Mouse (Mus musculus) lung, postnatal 0 days (tissue): ENCODE measurements around the gene Gcnt2. TPM values are rescaled to one million over a fixed set of nuclear protein-coding genes. Genes with fewer than 3 reads are reported as not detected.
A peak's percentile ranks its signal among the peaks of the same experiment; 100 is the strongest.

ENCODE experiments used
- ATAC-seq: fragments of 200-750 bp; cut with Nextera tagmentation; 2 replicates; pipeline ENCODE4 v1.8.0; 2017; ENCODE audit warnings: moderate library complexity
- DNase-seq: peaks from one replicate; pipeline ENCODE4 v3.0.0-alpha.2; 2016; ENCODE audit warnings: low spot score
- H3K27ac ChIP-seq: fragments of 300-500 bp; sonication (generic); 2 replicates; pipeline ENCODE4 v1.5.1; 2014; ENCODE audit warnings: antibody characterized with exemption, mild to moderate bottlenecking, low read length, mixed read lengths
- H3K27me3 ChIP-seq: fragments of 300-500 bp; sonication (generic); replicated peaks from 2 replicates; pipeline ENCODE4 v1.6.1; 2014; ENCODE audit warnings: low read length, mixed read lengths; ENCODE audit not compliant: insufficient read depth
- H3K36me3 ChIP-seq: fragments of 300-500 bp; sonication (generic); 2 replicates; pipeline ENCODE4 v1.6.1; 2014; ENCODE audit warnings: low read length, mixed read lengths; ENCODE audit not compliant: insufficient read depth
- H3K4me1 ChIP-seq: fragments of 300-500 bp; sonication (generic); 2 replicates; pipeline ENCODE4 v1.6.1; 2014; ENCODE audit warnings: antibody characterized with exemption, low read depth, low read length, mixed read lengths; ENCODE audit not compliant: insufficient read depth
- H3K4me2 ChIP-seq: fragments of 300-500 bp; sonication (generic); replicated peaks from 2 replicates; pipeline ENCODE4 v1.6.1; 2014; ENCODE audit warnings: low read depth, mild to moderate bottlenecking, low read length, moderate library complexity, mixed read lengths
- H3K4me3 ChIP-seq: fragments of 300-500 bp; sonication (generic); 2 replicates; pipeline ENCODE4 v1.5.1; 2014; ENCODE audit warnings: low read depth, low read length
- H3K9ac ChIP-seq: fragments of 300-500 bp; sonication (generic); replicated peaks from 2 replicates; pipeline ENCODE4 v1.6.1; 2014; ENCODE audit warnings: low read depth, mild to moderate bottlenecking
- H3K9me3 ChIP-seq: fragments of 300-500 bp; sonication (generic); 2 replicates; pipeline ENCODE4 v1.6.1; 2016; ENCODE audit warnings: low read length, mixed read lengths
- CTCF ChIP-seq: IDR thresholded peaks from 2 replicates; pipeline ENCODE4 v1.5.1; 2016; ENCODE audit warnings: antibody characterized with exemption, mild to moderate bottlenecking
- EP300 ChIP-seq: IDR thresholded peaks from 2 replicates; pipeline ENCODE4 v1.6.1; 2016; ENCODE audit warnings: antibody characterized with exemption, mild to moderate bottlenecking, control low read depth
- WGBS: fragments of 180-500 bp; shearing (Covaris S2); extraction: QIAGEN DNeasy Blood & Tissue Kit; methylation state at CpG from one replicate; pipeline ENCODE4 v1.1.7; 2014; 5-methylcytosine and 5-hydroxymethylcytosine counted together
- polyA plus RNA-seq: library from polyadenylated mRNA; unstranded; fragments of >200 nt; fragmentation: Nextera tagmentation; extraction: Ambion mirVana; gene quantifications from 2 replicates; pipeline ENCODE4 v1.2.1, GENCODE M21; 2015

Gcnt2 gene
- polyA plus RNA-seq, 1 experiment from 2014 or later, result 10.9 TPM

DNA sequence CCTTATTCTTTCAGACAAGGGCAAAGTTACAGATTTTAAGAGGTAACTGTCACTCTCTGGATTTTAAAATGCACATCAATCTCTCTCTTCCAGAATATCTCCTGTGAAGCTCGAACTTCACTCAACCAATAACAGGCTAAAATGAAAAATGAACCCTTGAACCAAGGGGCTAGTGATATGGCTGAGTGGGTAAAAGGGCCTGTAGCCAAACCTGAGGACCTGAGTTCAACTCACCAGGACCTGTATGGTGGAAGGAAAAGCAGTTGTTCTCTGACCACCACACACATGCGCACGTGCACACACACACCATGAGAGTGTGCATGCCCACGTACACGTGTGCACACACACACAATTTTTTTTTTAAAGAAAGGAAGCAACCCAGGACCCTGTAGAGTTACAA is 6.8 kb upstream of the Gcnt2 start:
- WGBS, result 78% methylated on average over 5 of the region's 5 CpGs
- no peak overlapping the region for H3K27ac ChIP-seq
- H3K9me3 ChIP-seq, result no peaks in the 10 kb centered on the region
- H3K9ac ChIP-seq, result no peak overlapping the region
- H3K4me1 ChIP-seq, result peaks cover 3% of the 10 kb centered on the region; the same call in 1 of the 2 replicates
- H3K4me2 ChIP-seq, result no peak overlapping the region
- no peaks in the 10 kb centered on the region for H3K36me3 ChIP-seq
- DNase-seq (no peak), ATAC-seq (no peak)
- H3K27me3 ChIP-seq, result no peaks in the 10 kb centered on the region
- H3K4me3 ChIP-seq, result no peak overlapping the region
- TF ChIP-seq CTCF (no peak), EP300 (no peak)

DNA sequence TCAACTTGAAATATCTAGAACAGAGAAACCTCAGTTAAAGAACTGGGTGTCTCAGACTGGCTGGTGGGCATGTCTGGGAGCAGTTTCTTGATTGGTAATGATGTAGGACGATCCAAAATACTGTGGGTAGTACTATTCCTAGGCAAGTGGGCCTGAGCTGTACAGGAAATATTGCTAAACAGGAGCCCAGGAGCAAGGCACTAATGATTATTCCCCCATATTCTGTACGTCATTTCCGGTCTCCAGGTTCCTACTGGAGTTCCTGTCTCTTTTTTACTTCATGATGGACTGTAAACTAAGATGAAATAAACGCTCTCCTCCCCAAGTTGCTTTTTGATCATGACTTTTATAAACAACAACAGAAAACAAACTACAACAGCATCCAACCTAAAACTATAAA is 5.7 kb upstream of the Gcnt2 start:
- no peak overlapping the region; the same call in 1 of the 2 replicates for H3K9ac ChIP-seq

DNA sequence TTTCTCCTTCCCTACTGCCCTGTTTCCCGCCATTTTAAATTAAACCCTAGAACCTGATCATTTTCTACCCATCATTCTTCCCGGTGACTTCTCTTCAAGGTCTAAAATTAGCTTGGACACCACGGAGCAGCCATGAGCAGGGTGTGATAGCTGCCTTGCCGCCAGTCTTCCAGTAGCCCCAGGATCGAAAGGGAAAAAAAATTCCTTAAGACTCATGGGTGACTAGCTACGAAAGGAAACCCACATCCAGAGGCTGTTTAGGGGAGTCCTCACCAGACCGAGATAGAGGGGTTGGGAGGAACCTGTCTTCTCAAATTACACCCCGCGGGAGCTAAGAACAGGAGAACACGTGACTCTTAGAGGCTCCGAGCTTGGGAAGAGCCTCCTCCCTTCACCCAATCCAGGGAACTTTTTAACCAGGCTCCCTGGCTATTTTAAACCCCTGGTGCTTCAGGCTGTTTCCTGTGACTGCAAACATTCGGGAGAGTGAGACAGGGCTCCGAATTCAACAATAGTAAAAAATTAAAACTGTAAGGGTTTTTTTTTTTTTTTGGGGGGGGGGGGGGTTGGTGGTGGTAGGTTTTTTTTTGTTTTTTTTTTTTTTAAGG is 5.0 kb upstream of the Gcnt2 start:
- Histone ChIP-seq H3K36me3 (no peaks in the 10 kb centered on the region), H3K4me3 (peak overlapping the region; percentile 36), H3K27ac (no peak overlapping the region), H3K4me1 (peaks cover 3% of the 10 kb centered on the region; the same call in 1 of the 2 replicates), H3K27me3 (no peaks in the 10 kb centered on the region), H3K9me3 (no peaks in the 10 kb centered on the region), H3K9ac (peak overlapping the region; percentile 30), H3K4me2 (peak overlapping the region; percentile 66)
- TF ChIP-seq EP300, result no peak
- TF ChIP-seq CTCF, result no peak
- DNase-seq, result peak; percentile 84
- under 1% methylated on average over 13 of the region's 13 CpGs for WGBS
- ATAC-seq, result peak; percentile 71

More for the DNA sequence above, 5.7 kb upstream of the Gcnt2 start:
- ATAC-seq (no peak), DNase-seq (no peak)
- no peak overlapping the region for H3K4me3 ChIP-seq
- H3K4me2 ChIP-seq, result peak overlapping the region; percentile 66
- no peak overlapping the region for H3K27ac ChIP-seq
- no peaks in the 10 kb centered on the region for H3K36me3 ChIP-seq
- H3K4me1 ChIP-seq, result peaks cover 3% of the 10 kb centered on the region; the same call in 1 of the 2 replicates
- H3K27me3 ChIP-seq, result no peaks in the 10 kb centered on the region
- WGBS, result 67% methylated on average over 4 of the region's 4 CpGs
- H3K9me3 ChIP-seq, result no peaks in the 10 kb centered on the region
- no peak for TF ChIP-seq CTCF

DNA sequence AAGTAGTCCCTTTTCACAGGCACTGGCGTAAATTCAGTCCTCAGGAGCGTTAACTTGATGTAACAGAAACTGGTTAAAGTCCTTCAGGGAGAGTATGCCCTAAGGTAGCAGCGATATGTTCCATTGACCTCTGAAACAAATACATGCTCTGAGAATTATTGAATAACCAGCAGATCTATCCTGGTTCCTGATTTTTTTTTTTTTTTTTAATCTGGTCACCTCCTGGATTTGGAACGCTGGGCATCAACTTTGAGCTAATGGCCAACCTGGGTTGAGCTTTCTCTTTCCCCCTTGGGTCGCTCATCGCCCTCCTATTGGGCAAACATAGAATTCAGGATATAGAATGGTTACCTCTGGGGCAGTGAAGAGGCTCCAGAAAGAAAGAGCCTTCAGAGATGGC is 4.3 kb upstream of the Gcnt2 start:
- H3K36me3 ChIP-seq, result no peaks in the 10 kb centered on the region
- no peaks in the 10 kb centered on the region for H3K27me3 ChIP-seq
- no peak overlapping the region for H3K9ac ChIP-seq
- TF ChIP-seq CTCF (no peak), EP300 (no peak)
- peak overlapping the region; percentile 66; the same call in 1 of the 2 replicates for H3K4me2 ChIP-seq
- H3K4me3 ChIP-seq, result no peak overlapping the region
- DNase-seq (no peak), ATAC-seq (no peak)
- WGBS, result 65% methylated on average over 6 of the region's 6 CpGs
- peaks cover 3% of the 10 kb centered on the region; the same call in 1 of the 2 replicates for H3K4me1 ChIP-seq
- H3K27ac ChIP-seq, result no peak overlapping the region
- H3K9me3 ChIP-seq, result no peaks in the 10 kb centered on the region

DNA sequence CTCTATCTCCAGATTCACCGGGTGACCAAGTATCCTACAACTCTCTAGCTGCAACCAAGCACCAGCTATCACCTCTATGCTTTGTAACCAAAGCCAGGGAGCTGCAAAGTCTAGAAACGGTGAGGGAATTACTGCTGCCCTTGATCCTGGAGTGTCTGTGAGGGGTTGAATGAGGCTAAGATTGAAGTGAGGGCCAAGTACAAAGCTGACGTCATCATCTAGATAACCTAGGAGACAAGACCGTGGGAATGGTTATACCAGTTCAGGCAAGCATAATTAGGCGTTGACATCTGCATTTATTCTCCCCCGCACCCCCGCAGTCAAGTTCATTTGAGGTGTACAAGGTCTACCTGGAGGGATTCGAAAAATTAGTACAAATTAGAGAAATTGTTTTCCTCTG is 2.8 kb upstream of the Gcnt2 start:
- Histone ChIP-seq H3K27ac (no peak overlapping the region), H3K27me3 (no peaks in the 10 kb centered on the region), H3K4me3 (no peak overlapping the region), H3K4me2 (no peak overlapping the region), H3K4me1 (peaks cover 3% of the 10 kb centered on the region; the same call in 1 of the 2 replicates), H3K36me3 (no peaks in the 10 kb centered on the region), H3K9ac (no peak overlapping the region), H3K9me3 (no peaks in the 10 kb centered on the region)
- 72% methylated on average over 8 of the region's 8 CpGs for WGBS
- DNase-seq, result no peak
- ATAC-seq, result no peak
- no peak for TF ChIP-seq CTCF
- TF ChIP-seq EP300, result no peak

DNA sequence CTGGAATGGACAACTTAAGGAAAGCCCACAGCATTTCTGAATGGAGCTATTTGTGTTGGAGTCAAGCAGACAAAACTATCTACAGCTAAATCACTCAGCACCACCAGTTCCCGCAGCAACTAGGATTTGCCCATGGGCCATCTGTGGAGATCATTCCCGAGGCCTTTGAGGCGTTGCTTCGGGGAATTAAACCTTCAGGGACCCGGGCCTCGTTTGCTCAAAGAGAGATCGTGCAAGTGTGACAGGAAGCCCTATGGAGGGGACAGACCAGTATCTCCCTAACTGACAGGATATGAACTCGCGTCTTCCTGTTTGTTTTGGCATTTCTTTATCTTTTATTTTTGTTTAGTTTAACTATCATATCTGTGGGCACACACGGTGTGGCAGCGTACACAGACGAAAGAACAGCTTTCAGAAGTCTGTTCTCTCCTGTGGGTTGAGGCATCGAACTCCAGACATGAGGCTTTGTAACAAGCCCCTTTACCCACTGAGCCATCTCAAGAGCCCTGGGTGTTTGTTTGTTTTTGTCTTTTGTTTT is 2.2 kb upstream of the Gcnt2 start:
- ATAC-seq (no peak), DNase-seq (no peak)
- no peak overlapping the region for H3K4me3 ChIP-seq
- H3K27me3 ChIP-seq, result no peaks in the 10 kb centered on the region
- TF ChIP-seq CTCF, result no peak
- TF ChIP-seq EP300, result peak; percentile 65
- H3K4me1 ChIP-seq, result peaks cover 3% of the 10 kb centered on the region; the same call in 1 of the 2 replicates
- no peaks in the 10 kb centered on the region for H3K36me3 ChIP-seq
- no peak overlapping the region for H3K27ac ChIP-seq
- 45% methylated on average over 13 of the region's 13 CpGs for WGBS
- H3K4me2 ChIP-seq, result no peak overlapping the region
- no peaks in the 10 kb centered on the region for H3K9me3 ChIP-seq
- H3K9ac ChIP-seq, result no peak overlapping the region
